Mouse (Mus musculus) heart, embryonic 11.5 days (tissue): ENCODE measurements around the gene Mgst2. TPM values are rescaled to one million over a fixed set of nuclear protein-coding genes. Genes with fewer than 3 reads are reported as not detected.

Experiments used
- polyA plus RNA-seq: library from polyadenylated mRNA; unstranded; fragments of >200 nt; fragmentation: Nextera tagmentation; extraction: Ambion mirVana; gene quantifications from 2 replicates; pipeline ENCODE4 v1.2.1, GENCODE M21; 2014

Mgst2 gene
- polyA plus RNA-seq, 1 experiment from 2014 or later: 1.6 TPM

Other genes starting within 250 kb of the Mgst2 start
- 37.8 and 39.6 TPM in 2 replicates for gene Naa15, start 245.2 kb upstream of the Mgst2 start, polyA plus RNA-seq
- gene Rab33b, start 176.4 kb upstream of the Mgst2 start, polyA plus RNA-seq: 13.7 and 16.2 TPM in 2 replicates
- 6.0 and 8.4 TPM in 2 replicates for gene Setd7, start 99.5 kb upstream of the Mgst2 start, polyA plus RNA-seq